Mouse (Mus musculus) liver, embryonic 13.5 days (tissue): Measurements from ENCODE around the gene Kif23. TPM values are rescaled to one million over a fixed set of nuclear protein-coding genes. Genes with fewer than 3 reads are reported as not detected.

ENCODE experiments used
- ATAC-seq: fragments of 200-750 bp; cut with Nextera tagmentation; 2 replicates; pipeline ENCODE4 v1.8.0; 2017; ENCODE audit warnings: low read depth, mild to moderate bottlenecking, moderate number of reproducible peaks, moderate library complexity
- DNase-seq: peaks from one replicate; pipeline ENCODE4 v3.0.0; 2022
- H3K27ac ChIP-seq: fragments of 300-500 bp; sonication (generic); 2 replicates; pipeline ENCODE4 v1.5.1; 2015; ENCODE audit warnings: moderate library complexity, mild to moderate bottlenecking, inconsistent platforms
- H3K27me3 ChIP-seq: fragments of 300-500 bp; sonication (generic); 2 replicates; pipeline ENCODE4 v1.6.1; 2015; ENCODE audit warnings: mild to moderate bottlenecking, inconsistent platforms
- H3K36me3 ChIP-seq: fragments of 300-500 bp; sonication (generic); 2 replicates; pipeline ENCODE4 v1.6.1; 2015; ENCODE audit warnings: mild to moderate bottlenecking, inconsistent platforms
- H3K4me1 ChIP-seq: fragments of 300-500 bp; sonication (generic); replicated peaks from 2 replicates; pipeline ENCODE4 v1.6.1; 2015; ENCODE audit warnings: inconsistent platforms
- H3K4me2 ChIP-seq: fragments of 300-500 bp; sonication (generic); 2 replicates; pipeline ENCODE4 v1.6.1; 2015; ENCODE audit warnings: inconsistent platforms, mild to moderate bottlenecking, moderate library complexity
- H3K4me3 ChIP-seq: fragments of 300-500 bp; sonication (generic); replicated peaks from 2 replicates; pipeline ENCODE4 v1.5.1; 2015; ENCODE audit warnings: mild to moderate bottlenecking, inconsistent platforms
- H3K9ac ChIP-seq: fragments of 300-500 bp; sonication (generic); 2 replicates; pipeline ENCODE4 v1.6.1; 2015; ENCODE audit warnings: mild to moderate bottlenecking, inconsistent platforms
- H3K9me3 ChIP-seq: fragments of 300-500 bp; sonication (generic); replicated peaks from 2 replicates; pipeline ENCODE4 v1.6.1; 2016; ENCODE audit warnings: inconsistent platforms
- WGBS: fragments of 180-500 bp; shearing (Covaris S2); methylation state at CpG from one replicate; pipeline ENCODE4 v1.1.7; 2015; ENCODE audit not compliant: insufficient replicate concordance; 5-methylcytosine and 5-hydroxymethylcytosine counted together
- polyA plus RNA-seq: library from polyadenylated mRNA; unstranded; fragments of >200 nt; fragmentation: Nextera tagmentation; extraction: Ambion mirVana; gene quantifications from 2 replicates; pipeline ENCODE4 v1.2.1, GENCODE M21; 2015

Kif23 gene
- polyA plus RNA-seq, 1 experiment from 2014 or later, result 69.3 TPM

GRCm38 (mm10) chr9:61941054-61941453 is 5.5 kb downstream of the Kif23 start:
- no peak overlapping the region for H3K4me3 ChIP-seq
- 39% methylated on average over 3 of the region's 3 CpGs for WGBS
- H3K4me1 ChIP-seq, result peaks cover 29% of the 10 kb centered on the region
- no peaks in the 10 kb centered on the region for H3K9me3 ChIP-seq
- ATAC-seq, result no peak
- peaks cover 85% of the 10 kb centered on the region for H3K36me3 ChIP-seq
- no peak overlapping the region for H3K4me2 ChIP-seq
- no peaks in the 10 kb centered on the region for H3K27me3 ChIP-seq
- no peak overlapping the region for H3K9ac ChIP-seq
- no peak overlapping the region for H3K27ac ChIP-seq
- no peak for DNase-seq

- H3K4me1 ChIP-seq, result no peaks in the 10 kb centered on the region
- H3K4me2 ChIP-seq, result no peak overlapping the region
- H3K4me3 ChIP-seq, result no peak overlapping the region
- ATAC-seq (no peak), DNase-seq (no peak)
- H3K36me3 ChIP-seq, result peaks cover 99% of the 10 kb centered on the region
- H3K9me3 ChIP-seq, result no peaks in the 10 kb centered on the region
- H3K27ac ChIP-seq, result no peak overlapping the region
- H3K9ac ChIP-seq, result no peak overlapping the region
- 52% methylated on average over 2 of the region's 2 CpGs for WGBS
- no peaks in the 10 kb centered on the region for H3K27me3 ChIP-seq
Measured at GRCm38 (mm10) chr9:61933333-61933732, 13.2 kb downstream of the Kif23 start.

- no peaks in the 10 kb centered on the region for H3K4me1 ChIP-seq
- no peaks in the 10 kb centered on the region for H3K27me3 ChIP-seq
- H3K4me2 ChIP-seq, result no peak overlapping the region
- no peak overlapping the region for H3K9ac ChIP-seq
- ATAC-seq (no peak), DNase-seq (no peak)
- H3K27ac ChIP-seq, result no peak overlapping the region
- H3K9me3 ChIP-seq, result no peaks in the 10 kb centered on the region
- H3K36me3 ChIP-seq, result peaks cover 99% of the 10 kb centered on the region
- 19% methylated on average over 3 of the region's 3 CpGs for WGBS
- no peak overlapping the region for H3K4me3 ChIP-seq
Measured at GRCm38 (mm10) chr9:61932009-61932408, 14.6 kb downstream of the Kif23 start.

GRCm38 (mm10) chr9:61925086-61925660 is 21.4 kb downstream of the Kif23 start:
- ATAC-seq (no peak), DNase-seq (no peak)
- no peak overlapping the region for H3K4me2 ChIP-seq
- H3K36me3 ChIP-seq, result peaks cover 97% of the 10 kb centered on the region
- WGBS, result 45% methylated on average over 10 of the region's 10 CpGs
- no peak overlapping the region for H3K4me3 ChIP-seq
- no peaks in the 10 kb centered on the region for H3K27me3 ChIP-seq
- peaks cover 35% of the 10 kb centered on the region for H3K4me1 ChIP-seq
- no peak overlapping the region for H3K27ac ChIP-seq
- no peak overlapping the region for H3K9ac ChIP-seq
- H3K9me3 ChIP-seq, result no peaks in the 10 kb centered on the region

GRCm38 (mm10) chr9:61920331-61920730 is 26.2 kb downstream of the Kif23 start:
- Histone ChIP-seq H3K27ac (no peak overlapping the region), H3K36me3 (peaks cover 90% of the 10 kb centered on the region), H3K4me2 (no peak overlapping the region), H3K4me1 (peaks cover 51% of the 10 kb centered on the region), H3K27me3 (no peaks in the 10 kb centered on the region), H3K4me3 (no peak overlapping the region), H3K9me3 (no peaks in the 10 kb centered on the region), H3K9ac (no peak overlapping the region)
- ATAC-seq (peak; percentile 57; the same call in 1 of the 2 replicates), DNase-seq (peak; percentile 39)
- WGBS, result 25% methylated on average over 6 of the region's 6 CpGs

GRCm38 (mm10) chr9:61919464-61919863 is 27.1 kb downstream of the Kif23 start:
- Histone ChIP-seq H3K4me3 (no peak overlapping the region), H3K36me3 (peaks cover 81% of the 10 kb centered on the region), H3K27me3 (no peaks in the 10 kb centered on the region), H3K4me2 (no peak overlapping the region), H3K9ac (no peak overlapping the region), H3K9me3 (no peaks in the 10 kb centered on the region), H3K4me1 (peaks cover 47% of the 10 kb centered on the region), H3K27ac (no peak overlapping the region)
- ATAC-seq (no peak), DNase-seq (no peak)
- 92% methylated on average over 5 of the region's 5 CpGs for WGBS

GRCm38 (mm10) chr9:61917436-61917835 is 29.1 kb downstream of the Kif23 start:
- Histone ChIP-seq H3K27me3 (no peaks in the 10 kb centered on the region), H3K4me3 (no peak overlapping the region), H3K4me1 (peaks cover 62% of the 10 kb centered on the region), H3K9me3 (no peaks in the 10 kb centered on the region), H3K9ac (no peak overlapping the region), H3K4me2 (no peak overlapping the region), H3K27ac (no peak overlapping the region), H3K36me3 (peaks cover 79% of the 10 kb centered on the region)
- no peak for ATAC-seq
- DNase-seq, result no peak
- WGBS, result 82% methylated on average over 6 of the region's 6 CpGs

- DNase-seq (no peak), ATAC-seq (no peak)
- H3K27ac ChIP-seq, result no peak overlapping the region
- WGBS, result 25% methylated on average over 3 of the region's 3 CpGs
- H3K4me1 ChIP-seq, result peaks cover 66% of the 10 kb centered on the region
- H3K36me3 ChIP-seq, result peaks cover 79% of the 10 kb centered on the region
- H3K4me2 ChIP-seq, result no peak overlapping the region
- H3K9me3 ChIP-seq, result no peaks in the 10 kb centered on the region
- no peak overlapping the region for H3K4me3 ChIP-seq
- no peaks in the 10 kb centered on the region for H3K27me3 ChIP-seq
- H3K9ac ChIP-seq, result no peak overlapping the region
Measured at GRCm38 (mm10) chr9:61916986-61917385, 29.6 kb downstream of the Kif23 start.

- 44% methylated on average over 4 of the region's 4 CpGs for WGBS
- H3K4me3 ChIP-seq, result peak overlapping the region; percentile 85
- H3K4me1 ChIP-seq, result peaks cover 66% of the 10 kb centered on the region
- no peaks in the 10 kb centered on the region for H3K9me3 ChIP-seq
- peak overlapping the region; percentile 90 for H3K4me2 ChIP-seq
- H3K27ac ChIP-seq, result peak overlapping the region; percentile 96
- peak overlapping the region; percentile 74 for H3K9ac ChIP-seq
- H3K27me3 ChIP-seq, result no peaks in the 10 kb centered on the region
- H3K36me3 ChIP-seq, result peaks cover 76% of the 10 kb centered on the region
- no peak for ATAC-seq
- DNase-seq, result no peak
Measured at GRCm38 (mm10) chr9:61915393-61916005, 31.1 kb downstream of the Kif23 start.

- Histone ChIP-seq H3K27ac (peak overlapping the region; percentile 96), H3K27me3 (no peaks in the 10 kb centered on the region), H3K36me3 (peaks cover 70% of the 10 kb centered on the region), H3K4me1 (peaks cover 64% of the 10 kb centered on the region), H3K4me3 (peak overlapping the region; percentile 85), H3K9me3 (no peaks in the 10 kb centered on the region), H3K4me2 (peak overlapping the region; percentile 90), H3K9ac (peak overlapping the region; percentile 74)
- no peak for ATAC-seq
- no peak for DNase-seq
- 3% methylated on average over 13 of the region's 13 CpGs for WGBS
Measured at GRCm38 (mm10) chr9:61914917-61915300, 31.7 kb downstream of the Kif23 start.

GRCm38 (mm10) chr9:61914203-61914916 is 32.2 kb downstream of the Kif23 start, which contains the start of gene Rplp1:
Rplp1 (minus strand) TSS chr9:61914542.
- peak; percentile 92 for DNase-seq
- Histone ChIP-seq H3K4me2 (peak within 1 kb of the TSS; percentile 90), H3K9me3 (no peaks in the 10 kb centered on the region), H3K4me3 (peak within 1 kb of the TSS; percentile 85), H3K9ac (peak within 1 kb of the TSS; percentile 94), H3K36me3 (peaks cover 64% of the 10 kb centered on the region), H3K27ac (peak within 1 kb of the TSS; percentile 96), H3K27me3 (no peaks in the 10 kb centered on the region), H3K4me1 (peaks cover 62% of the 10 kb centered on the region)
- peak; percentile 88 for ATAC-seq
- WGBS, result under 1% methylated on average over 68 of the region's 70 CpGs
